Mouse (Mus musculus) thymus, adult 2 months (tissue): ENCODE data around the gene Paox.

ENCODE experiments used
- CTCF ChIP-seq: fragments of 200-500 bp; IDR thresholded peaks from 2 replicates; pipeline ENCODE4 v1.5.1; 2012; ENCODE audit warnings: mild to moderate bottlenecking, control low read depth, low read length, moderate library complexity, borderline replicate concordance; ENCODE audit not compliant: control insufficient read depth, poor library complexity, insufficient read depth; ENCODE audit errors: extremely low read depth
- POLR2A ChIP-seq: fragments of 200-500 bp; IDR thresholded peaks from 2 replicates; pipeline ENCODE4 v1.6.1; 2012; ENCODE audit warnings: mild to moderate bottlenecking, low read length, control low read depth, moderate library complexity; ENCODE audit not compliant: control insufficient read depth, poor library complexity, insufficient read depth; ENCODE audit errors: extremely low read depth

GRCm38 (mm10) chr7:140094954-140095353, 20.6 kb upstream of the Paox start:
- no peak for TF ChIP-seq CTCF
- no peak for TF ChIP-seq POLR2A
